Mouse (Mus musculus): ENCODE measurements at regions not wholly inside any gene's neighbourhood (a gene's known extent, or its start where the extent isn't known, plus 50 kb on each side); places are given as distances from the start of the nearest gene placed in this dataset.

- H3K9ac ChIP-seq (ENCODE audit: low read depth, low read length, severe bottlenecking), result no peak overlapping the region
- no peak overlapping the region for H3K4me2 ChIP-seq (replicated peaks; ENCODE audit: low read depth, low read length, severe bottlenecking)
- no peaks in the 10 kb centered on the region for H3K9me3 ChIP-seq (ENCODE audit: control insufficient read depth, low read length)
- DNase-seq (ENCODE audit: low spot score) (peak; percentile 85), ATAC-seq (ENCODE audit: low FRiP score, low read depth) (no peak)
- peaks cover 8% of the 10 kb centered on the region; the same call in 1 of the 2 replicates for H3K4me1 ChIP-seq (ENCODE audit: control insufficient read depth, insufficient read depth, low read length)
- no peak overlapping the region for H3K27ac ChIP-seq (replicated peaks; ENCODE audit: low read depth, low read length)
- no peak for TF ChIP-seq POLR2A (IDR thresholded peaks at IDR 0.05; ENCODE audit: borderline replicate concordance, extremely low read depth, insufficient read depth, insufficient read length)
- no peaks in the 10 kb centered on the region for H3K27me3 ChIP-seq (ENCODE audit: control insufficient read depth, insufficient read depth, low read length)
- 24% methylated on average over 4 of the region's 4 CpGs for WGBS
- no peaks in the 10 kb centered on the region for H3K36me3 ChIP-seq (ENCODE audit: control insufficient read depth, insufficient read depth, low read length)
- H3K4me3 ChIP-seq (replicated peaks; ENCODE audit: low read length), result no peak overlapping the region
Measured at GRCm38 (mm10) chr2:117724066-117724465, 381.3 kb upstream of the Rasgrp1 start.

GRCm38 (mm10) chr2:117731253-117731652 is 380.4 kb upstream of the Thbs1 start:
- no peaks in the 10 kb centered on the region for H3K36me3 ChIP-seq (ENCODE audit: control insufficient read depth, insufficient read depth, low read length)
- no peaks in the 10 kb centered on the region for H3K27me3 ChIP-seq (ENCODE audit: control insufficient read depth, insufficient read depth, low read length)
- no peak for TF ChIP-seq POLR2A (IDR thresholded peaks at IDR 0.05; ENCODE audit: borderline replicate concordance, extremely low read depth, insufficient read depth, insufficient read length)
- H3K4me2 ChIP-seq (replicated peaks; ENCODE audit: low read depth, low read length, severe bottlenecking), result no peak overlapping the region
- peaks cover 4% of the 10 kb centered on the region; the same call in 1 of the 2 replicates for H3K4me1 ChIP-seq (ENCODE audit: control insufficient read depth, insufficient read depth, low read length)
- H3K9ac ChIP-seq (ENCODE audit: low read depth, low read length, severe bottlenecking), result no peak overlapping the region
- WGBS, result 78% methylated on average over 2 of the region's 2 CpGs
- H3K27ac ChIP-seq (replicated peaks; ENCODE audit: low read depth, low read length), result no peak overlapping the region
- ATAC-seq (ENCODE audit: low FRiP score, low read depth), result no peak
- DNase-seq (ENCODE audit: low spot score), result no peak
- H3K4me3 ChIP-seq (replicated peaks; ENCODE audit: low read length), result no peak overlapping the region
- no peaks in the 10 kb centered on the region for H3K9me3 ChIP-seq (ENCODE audit: control insufficient read depth, low read length)

GRCm38 (mm10) chr2:117742413-117742812 is 369.3 kb upstream of the Thbs1 start:
- DNase-seq (ENCODE audit: low spot score) (no peak), ATAC-seq (ENCODE audit: low FRiP score, low read depth) (no peak)
- Histone ChIP-seq H3K9ac (ENCODE audit: low read depth, low read length, severe bottlenecking) (no peak overlapping the region), H3K4me1 (ENCODE audit: control insufficient read depth, insufficient read depth, low read length) (no peaks in the 10 kb centered on the region), H3K4me2 (replicated peaks; ENCODE audit: low read depth, low read length, severe bottlenecking) (no peak overlapping the region), H3K27me3 (ENCODE audit: control insufficient read depth, insufficient read depth, low read length) (no peaks in the 10 kb centered on the region), H3K4me3 (replicated peaks; ENCODE audit: low read length) (no peak overlapping the region), H3K36me3 (ENCODE audit: control insufficient read depth, insufficient read depth, low read length) (no peaks in the 10 kb centered on the region), H3K9me3 (ENCODE audit: control insufficient read depth, low read length) (peaks cover 3% of the 10 kb centered on the region; the same call in 1 of the 2 replicates), H3K27ac (replicated peaks; ENCODE audit: low read depth, low read length) (no peak overlapping the region)
- TF ChIP-seq POLR2A (IDR thresholded peaks at IDR 0.05; ENCODE audit: borderline replicate concordance, extremely low read depth, insufficient read depth, insufficient read length), result no peak

DNA sequence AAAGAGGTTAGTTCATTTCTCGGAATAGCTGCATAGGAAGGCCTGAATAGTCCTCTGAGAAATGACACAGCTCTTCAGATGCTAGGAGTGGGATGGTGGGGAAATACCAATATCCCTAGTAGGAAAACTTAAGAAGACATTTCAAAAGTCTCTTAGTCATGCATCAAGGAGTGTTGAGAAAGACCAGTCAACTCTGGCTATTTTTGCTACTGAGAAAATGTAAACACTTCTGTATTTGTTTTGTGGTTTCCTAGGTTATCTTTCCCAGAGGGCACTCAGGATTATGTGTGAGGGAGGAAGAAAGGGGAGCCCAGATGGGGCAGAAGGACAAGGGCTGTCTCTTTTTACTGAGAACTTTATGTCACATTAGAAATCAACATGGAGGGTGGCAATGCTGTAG is 367.8 kb upstream of the Thbs1 start:
- no peak for ATAC-seq (ENCODE audit: low FRiP score, low read depth)
- H3K4me3 ChIP-seq (replicated peaks; ENCODE audit: low read length), result no peak overlapping the region

GRCm38 (mm10) chr2:117745767-117746166 is 365.9 kb upstream of the Thbs1 start:
- 76% methylated on average over 2 of the region's 2 CpGs for WGBS
- no peak for TF ChIP-seq POLR2A (IDR thresholded peaks at IDR 0.05; ENCODE audit: borderline replicate concordance, extremely low read depth, insufficient read depth, insufficient read length)
- ATAC-seq (ENCODE audit: low FRiP score, low read depth) (no peak), DNase-seq (ENCODE audit: low spot score) (no peak)
- H3K9me3 ChIP-seq (ENCODE audit: control insufficient read depth, low read length), result peaks cover 3% of the 10 kb centered on the region; the same call in 1 of the 2 replicates
- H3K4me1 ChIP-seq (ENCODE audit: control insufficient read depth, insufficient read depth, low read length), result no peaks in the 10 kb centered on the region
- no peak overlapping the region for H3K9ac ChIP-seq (ENCODE audit: low read depth, low read length, severe bottlenecking)
- no peaks in the 10 kb centered on the region for H3K27me3 ChIP-seq (ENCODE audit: control insufficient read depth, insufficient read depth, low read length)
- H3K4me3 ChIP-seq (replicated peaks; ENCODE audit: low read length), result no peak overlapping the region
- H3K4me2 ChIP-seq (replicated peaks; ENCODE audit: low read depth, low read length, severe bottlenecking), result no peak overlapping the region
- no peak overlapping the region for H3K27ac ChIP-seq (replicated peaks; ENCODE audit: low read depth, low read length)
- H3K36me3 ChIP-seq (ENCODE audit: control insufficient read depth, insufficient read depth, low read length), result no peaks in the 10 kb centered on the region

More for the DNA sequence above, 367.8 kb upstream of the Thbs1 start:
- Histone ChIP-seq H3K36me3 (ENCODE audit: control insufficient read depth, insufficient read depth, low read length) (no peaks in the 10 kb centered on the region), H3K9me3 (ENCODE audit: control insufficient read depth, low read length) (peaks cover 3% of the 10 kb centered on the region; the same call in 1 of the 2 replicates), H3K27ac (replicated peaks; ENCODE audit: low read depth, low read length) (no peak overlapping the region), H3K4me2 (replicated peaks; ENCODE audit: low read depth, low read length, severe bottlenecking) (no peak overlapping the region), H3K9ac (ENCODE audit: low read depth, low read length, severe bottlenecking) (no peak overlapping the region), H3K4me1 (ENCODE audit: control insufficient read depth, insufficient read depth, low read length) (no peaks in the 10 kb centered on the region), H3K27me3 (ENCODE audit: control insufficient read depth, insufficient read depth, low read length) (no peaks in the 10 kb centered on the region)
- 88% methylated on average over 1 of the region's 1 CpGs for WGBS
- TF ChIP-seq POLR2A (IDR thresholded peaks at IDR 0.05; ENCODE audit: borderline replicate concordance, extremely low read depth, insufficient read depth, insufficient read length), result no peak
- no peak for DNase-seq (ENCODE audit: low spot score)

GRCm38 (mm10) chr2:117747136-117747535 is 364.5 kb upstream of the Thbs1 start:
- ATAC-seq (ENCODE audit: low FRiP score, low read depth), result no peak
- no peak for DNase-seq (ENCODE audit: low spot score)

More at GRCm38 (mm10) chr2:117747136-117747535, 364.5 kb upstream of the Thbs1 start:
- Histone ChIP-seq H3K27me3 (ENCODE audit: control insufficient read depth, insufficient read depth, low read length) (no peaks in the 10 kb centered on the region), H3K27ac (replicated peaks; ENCODE audit: low read depth, low read length) (no peak overlapping the region), H3K9ac (ENCODE audit: low read depth, low read length, severe bottlenecking) (no peak overlapping the region), H3K4me3 (replicated peaks; ENCODE audit: low read length) (no peak overlapping the region), H3K36me3 (ENCODE audit: control insufficient read depth, insufficient read depth, low read length) (no peaks in the 10 kb centered on the region), H3K4me2 (replicated peaks; ENCODE audit: low read depth, low read length, severe bottlenecking) (no peak overlapping the region), H3K4me1 (ENCODE audit: control insufficient read depth, insufficient read depth, low read length) (no peaks in the 10 kb centered on the region), H3K9me3 (ENCODE audit: control insufficient read depth, low read length) (peaks cover 3% of the 10 kb centered on the region; the same call in 1 of the 2 replicates)
- TF ChIP-seq POLR2A (IDR thresholded peaks at IDR 0.05; ENCODE audit: borderline replicate concordance, extremely low read depth, insufficient read depth, insufficient read length), result no peak
- 79% methylated on average over 3 of the region's 3 CpGs for whole genome bisulfite sequencing
